Mouse (Mus musculus) stomach, postnatal 0 days (tissue): Measurements from ENCODE around the gene Dlgap3.

Experiments
- CTCF ChIP-seq: IDR thresholded peaks from 2 replicates; pipeline ENCODE4 v1.5.1; 2016; ENCODE audit warnings: antibody characterized with exemption, low read depth, mild to moderate bottlenecking, moderate library complexity
- EP300 ChIP-seq: optimal IDR thresholded peaks from 2 replicates; pipeline ENCODE3; 2016; ENCODE audit warnings: antibody characterized with exemption

GRCm38 (mm10) chr4:127200769-127201617 lies 32.0 kb downstream of the Dlgap3 start:
- TF ChIP-seq CTCF, result no peak
- TF ChIP-seq EP300, result no peak
